Mouse (Mus musculus) yolk sac, embryonic 10.5 days (tissue): ENCODE data around the gene Krtap3-1.
"Not testable (repeated sequence)": the region's sequence is repeated elsewhere in the genome, so short reads cannot be mapped to it uniquely, and the experiment has no call there.

ENCODE experiments used
- DNase-seq: peaks from one replicate; pipeline ENCODE4 v3.0.0-alpha.2; 2017; ENCODE audit warnings: low spot score

The Krtap3-1 gene

DNA sequence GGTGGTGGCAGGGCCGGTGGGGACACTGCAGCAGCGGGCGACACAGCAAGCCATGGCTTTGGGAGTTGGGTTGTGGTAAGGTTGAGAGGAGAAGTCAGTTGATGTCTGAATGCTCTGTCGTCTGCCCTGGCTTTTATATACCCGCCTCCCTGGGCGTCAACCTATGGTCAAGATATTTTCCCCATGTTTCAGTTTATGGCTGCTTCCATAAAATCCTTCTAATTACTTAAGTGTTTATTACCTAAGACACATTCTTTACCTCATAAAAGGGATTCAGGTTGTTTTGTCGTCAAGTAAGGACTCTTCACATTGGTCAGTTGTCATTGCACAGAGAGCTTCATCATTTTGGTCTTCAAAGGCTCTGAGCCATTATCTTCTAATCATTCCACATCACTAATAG, at the start of gene Krtap3-1:
Gene Krtap3-1, minus strand, starts transcription at position 101 of the 400 bp plus-strand sequence.
- no peak for DNase-seq

DNA sequence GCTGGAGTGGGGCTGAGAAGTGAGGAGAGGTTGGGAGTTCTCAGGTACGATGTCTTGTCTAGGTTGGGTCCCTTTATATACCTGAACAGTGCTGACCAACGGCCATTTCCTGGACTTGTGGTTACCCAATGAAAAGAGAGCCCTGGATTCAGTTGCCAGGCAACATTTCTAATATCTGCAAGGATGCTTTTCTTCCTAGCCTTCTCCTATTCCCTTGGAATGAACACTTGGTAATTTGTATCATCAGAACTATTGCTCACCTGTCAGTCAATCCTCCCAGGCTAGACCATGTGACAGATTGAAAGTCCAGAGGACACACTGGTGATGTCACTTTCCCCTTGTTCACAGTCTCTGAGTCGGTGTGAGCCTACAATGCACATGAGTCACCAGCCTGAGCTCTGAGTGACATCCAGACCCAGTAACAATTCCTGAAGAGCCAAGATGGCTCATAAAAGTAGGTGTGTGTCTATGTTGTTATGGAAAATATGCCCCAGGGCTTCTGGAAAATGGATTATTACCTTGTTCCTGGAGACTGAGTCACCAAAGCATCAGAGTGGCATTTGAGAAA, 48.5 kb upstream of the Krtap3-1 start, which contains the start of gene Krtap2-4:
Gene Krtap2-4, minus strand, starts transcription at position 51 of the 568 bp plus-strand sequence.
- no peak for DNase-seq

DNA sequence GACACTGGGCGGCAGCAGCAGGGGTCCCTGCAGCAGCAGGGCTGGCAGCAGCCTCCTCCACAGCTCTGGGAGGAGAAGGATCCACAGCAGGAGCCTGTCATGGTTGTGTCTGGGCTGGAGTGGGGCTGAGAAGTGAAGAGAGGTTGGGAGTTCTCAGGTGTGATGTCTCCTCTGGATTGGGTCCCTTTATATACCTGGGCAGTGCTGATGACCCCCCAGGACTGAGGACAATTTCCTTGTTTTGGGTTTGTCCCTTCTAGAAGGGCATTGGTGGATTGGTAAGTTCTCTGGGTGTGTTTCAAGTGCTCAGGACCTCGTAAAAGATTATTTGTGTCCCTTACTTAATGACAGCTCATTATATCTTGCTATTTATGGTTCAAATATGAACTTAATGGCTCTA, 43.7 kb upstream of the Krtap3-1 start, which contains the start of gene Gm11937:
Gene Gm11937, minus strand, starts transcription at position 101 of the 400 bp plus-strand sequence.
- not testable (repeated sequence) for DNase-seq

DNA sequence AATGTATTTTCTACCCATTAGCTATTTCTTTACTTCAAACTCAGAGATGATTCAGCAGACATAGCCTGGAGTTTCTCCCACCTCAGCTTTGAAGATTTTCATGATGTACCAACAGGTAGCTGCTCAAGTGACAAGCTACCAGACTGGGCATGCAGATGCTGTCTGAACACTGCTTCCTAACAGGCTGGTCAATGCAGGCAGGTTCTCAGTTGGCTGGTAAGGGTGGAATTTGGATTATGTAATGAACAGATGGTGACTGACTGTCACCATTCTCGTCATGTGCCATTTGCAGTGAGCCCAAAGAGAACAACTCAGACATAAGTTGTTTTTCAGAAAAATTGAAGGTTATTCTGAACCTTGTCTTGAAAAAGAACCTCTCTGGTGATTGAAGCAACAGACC, 42.7 kb upstream of the Krtap3-1 start:
- DNase-seq: no peak

DNA sequence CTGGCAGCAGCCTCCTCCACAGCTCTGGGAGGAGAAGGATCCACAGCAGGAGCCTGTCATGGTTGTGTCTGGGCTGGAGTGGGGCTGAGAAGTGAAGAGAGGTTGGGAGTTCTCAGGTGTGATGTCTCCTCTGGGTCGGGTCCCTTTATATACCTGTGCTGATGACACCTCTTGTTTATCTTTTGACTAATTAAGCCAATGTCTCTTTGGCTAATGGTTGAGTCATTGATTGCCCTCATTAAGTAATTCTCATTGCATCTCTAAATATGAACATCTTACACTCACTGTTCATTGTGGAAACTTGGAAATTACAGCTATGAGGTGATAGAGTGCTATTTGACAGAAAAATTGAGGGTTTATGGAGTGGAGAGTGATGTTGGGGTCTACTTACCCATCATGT, 36.8 kb upstream of the Krtap3-1 start, which contains the start of gene Gm11938:
Gene Gm11938, minus strand, starts transcription at position 101 of the 400 bp plus-strand sequence.
- DNase-seq: not testable (repeated sequence)

DNA sequence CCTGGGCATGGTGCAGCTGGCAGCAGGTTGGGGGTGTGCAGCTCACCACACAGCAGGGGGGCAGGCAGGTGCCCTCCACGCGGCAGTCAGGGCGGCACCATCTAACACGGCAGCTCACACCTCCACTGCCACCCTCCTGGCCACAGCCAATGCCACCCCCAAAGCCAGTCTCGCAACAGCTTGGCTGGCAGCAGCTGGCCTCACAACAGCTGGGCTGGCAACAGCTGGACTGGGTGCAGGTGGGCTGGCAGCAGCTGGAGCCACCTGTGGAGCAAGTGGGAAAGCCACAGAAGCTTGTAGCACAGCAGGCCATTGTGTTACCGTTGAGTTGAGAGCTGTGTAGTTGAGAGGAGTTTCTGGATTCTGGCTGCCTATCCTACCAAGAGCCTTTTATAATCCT, 31.3 kb upstream of the Krtap3-1 start, which contains the start of gene Krtap9-3:
Gene Krtap9-3, minus strand, starts transcription at position 364 of the 400 bp plus-strand sequence.
- DNase-seq: not testable (repeated sequence)

DNA sequence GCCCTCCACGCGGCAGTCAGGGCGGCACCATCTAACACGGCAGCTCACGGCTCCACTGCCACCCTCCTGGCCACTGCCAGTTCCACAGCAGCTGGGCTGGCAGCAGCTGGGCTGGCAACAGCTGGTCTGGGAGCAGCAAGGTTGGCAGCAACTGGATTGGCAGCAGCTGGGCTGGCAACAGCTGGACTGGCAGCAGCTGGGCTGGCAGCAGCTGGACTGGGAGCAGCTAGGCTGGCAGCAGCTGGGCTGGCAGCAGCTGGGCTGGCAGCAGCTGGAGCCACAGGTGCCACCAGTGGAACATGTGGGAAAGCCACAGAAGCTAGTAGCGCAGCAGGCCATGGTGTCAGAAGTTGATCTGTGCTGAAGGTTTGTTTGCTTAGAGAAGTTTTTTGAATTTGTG, 24.6 kb upstream of the Krtap3-1 start, which contains the start of gene Krtap1-3:
Gene Krtap1-3, minus strand, starts transcription at position 359 of the 400 bp plus-strand sequence.
- DNase-seq: no peak

DNA sequence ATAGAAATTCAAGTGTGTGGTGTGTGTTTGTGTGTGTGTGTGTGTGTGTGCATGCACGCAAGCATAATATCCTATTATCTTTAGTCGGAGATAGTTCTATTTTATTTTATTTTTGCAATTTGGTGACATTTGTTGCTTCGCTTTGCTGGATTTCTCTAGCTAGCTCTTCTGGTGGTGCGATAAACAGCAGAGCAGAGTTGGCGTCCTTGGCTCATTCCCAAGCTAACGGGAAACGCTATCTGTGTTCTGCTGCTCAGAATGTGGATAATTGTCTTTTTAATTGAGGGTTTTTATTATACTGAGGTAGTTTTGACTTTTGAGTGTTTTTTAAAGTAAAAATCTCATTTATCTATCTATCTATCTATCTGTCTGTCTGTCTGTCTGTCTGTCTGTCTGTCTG, 18.7 kb upstream of the Krtap3-1 start:
- no peak for DNase-seq

DNA sequence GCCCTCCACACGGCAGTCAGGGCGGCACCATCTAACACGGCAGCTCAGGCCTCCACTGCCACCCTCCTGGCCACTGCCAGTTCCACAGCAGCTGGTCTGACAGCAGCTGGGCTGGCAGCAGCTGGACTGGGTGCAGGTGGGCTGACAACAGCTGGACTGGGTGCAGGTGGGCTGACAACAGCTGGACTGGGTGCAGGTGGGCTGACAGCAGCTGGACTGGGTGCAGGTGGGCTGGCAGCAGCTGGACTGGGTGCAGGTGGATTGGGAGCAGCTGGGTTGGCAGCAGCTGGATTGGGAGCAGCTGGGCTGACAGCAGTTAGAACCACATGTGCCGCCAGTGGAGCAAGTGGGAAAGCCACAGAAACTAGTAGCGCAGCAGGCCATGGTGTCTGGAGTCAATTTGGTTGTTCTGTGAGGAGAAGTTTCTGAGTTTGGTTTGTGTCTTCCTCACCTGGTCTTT, 16.8 kb upstream of the Krtap3-1 start, which contains the start of gene Krtap1-4:
Gene Krtap1-4, minus strand, starts transcription at position 410 of the 460 bp plus-strand sequence.
- no peak for DNase-seq

DNA sequence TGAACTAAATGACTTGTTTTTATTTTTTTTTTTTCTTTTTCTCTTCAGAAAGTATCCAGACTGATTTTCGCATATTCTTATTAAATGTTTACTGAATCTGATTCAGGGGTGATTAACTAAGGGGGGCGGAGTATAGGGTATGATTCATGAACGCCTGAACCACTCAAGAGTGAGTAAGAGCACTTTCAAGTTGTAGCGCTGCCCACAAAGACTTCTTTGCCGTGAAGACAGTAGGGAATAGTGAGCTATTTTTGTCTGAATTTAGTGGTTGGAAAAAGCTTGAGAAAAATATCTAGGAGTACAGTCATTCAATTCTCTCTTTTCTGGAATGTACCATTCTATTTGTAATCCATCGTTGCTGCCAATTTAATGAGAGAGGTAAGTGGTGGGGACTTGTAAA, 15.1 kb upstream of the Krtap3-1 start:
- DNase-seq: no peak

DNA sequence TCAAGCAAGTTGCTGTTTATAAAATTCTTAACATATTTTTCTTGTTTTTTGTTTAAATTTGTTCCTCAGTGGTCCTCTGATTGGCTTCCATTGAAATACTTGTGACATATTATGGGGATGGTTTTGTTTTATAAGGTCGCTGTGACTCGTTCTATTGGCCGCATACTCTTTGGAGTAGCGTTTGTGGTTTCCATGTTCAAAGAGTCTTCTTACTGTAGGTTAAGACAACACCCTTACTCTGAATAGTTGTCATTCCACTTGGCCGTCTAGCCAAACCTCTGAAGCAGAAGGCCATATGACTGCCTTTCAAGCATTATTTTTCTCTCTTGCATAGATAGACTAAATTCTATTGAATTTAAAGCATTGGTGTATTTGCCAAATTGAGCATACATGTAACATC, 14.6 kb upstream of the Krtap3-1 start:
- DNase-seq: no peak

DNA sequence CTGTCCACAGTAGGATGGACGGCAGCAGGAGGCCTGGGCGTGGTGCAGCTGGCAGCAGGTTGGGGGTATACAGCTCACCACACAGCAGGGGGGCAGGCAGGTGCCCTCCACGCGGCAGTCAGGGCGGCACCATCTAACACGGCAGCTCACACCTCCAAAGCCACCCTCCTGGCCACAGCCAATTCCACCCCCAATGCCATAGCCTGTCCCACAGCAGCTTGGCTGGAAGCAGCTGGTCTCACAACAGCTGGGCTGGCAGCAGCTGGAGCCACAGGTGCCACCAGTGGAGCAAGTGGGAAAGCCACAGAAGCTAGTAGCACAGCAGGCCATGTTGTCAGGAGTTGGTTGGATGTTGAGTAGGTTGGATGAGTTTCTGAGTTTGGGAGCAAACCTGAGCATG, 14.2 kb upstream of the Krtap3-1 start, which contains the start of gene Krtap1-5:
Gene Krtap1-5, minus strand, starts transcription at position 381 of the 400 bp plus-strand sequence.
- DNase-seq: no peak

DNA sequence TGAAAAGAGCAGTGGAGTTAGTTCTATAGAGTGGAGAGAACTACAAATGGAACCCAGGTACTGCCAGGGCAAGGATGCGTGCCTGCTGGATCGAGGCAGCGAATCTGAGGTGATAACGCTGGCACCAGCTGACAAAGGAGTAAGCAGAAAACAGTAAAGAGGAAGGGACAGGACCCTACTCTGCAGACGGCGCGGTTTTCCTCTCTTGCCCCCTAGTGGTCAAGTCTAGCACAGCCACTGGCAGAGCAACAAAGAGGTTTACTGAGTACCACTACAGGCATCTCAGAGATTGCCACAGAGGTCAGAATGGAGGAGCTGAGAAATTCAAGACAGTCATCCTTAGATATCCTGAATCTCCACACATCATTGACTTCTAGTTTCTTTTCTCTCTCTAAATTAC, 7.7 kb upstream of the Krtap3-1 start:
- peak; percentile 56 for DNase-seq

DNA sequence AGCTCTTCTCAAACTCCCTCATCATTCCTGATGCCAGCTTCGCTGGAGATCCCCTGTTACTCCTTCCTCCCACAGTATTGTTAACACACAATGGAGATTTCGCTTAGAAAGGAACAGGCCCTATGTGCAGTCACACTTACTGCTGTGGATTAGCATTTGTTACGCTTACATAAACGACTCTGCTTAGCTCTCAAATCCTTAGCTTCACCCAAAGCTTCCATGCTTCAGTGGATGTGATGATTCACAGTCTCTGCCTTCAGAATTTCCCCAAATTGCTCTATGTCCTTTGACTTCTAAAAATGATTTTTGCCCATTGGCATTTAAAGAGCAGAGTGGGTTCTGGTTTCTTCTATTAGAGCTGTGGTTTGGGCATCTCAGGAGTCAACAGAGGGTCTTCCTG, 6.7 kb upstream of the Krtap3-1 start:
- DNase-seq: no peak

DNA sequence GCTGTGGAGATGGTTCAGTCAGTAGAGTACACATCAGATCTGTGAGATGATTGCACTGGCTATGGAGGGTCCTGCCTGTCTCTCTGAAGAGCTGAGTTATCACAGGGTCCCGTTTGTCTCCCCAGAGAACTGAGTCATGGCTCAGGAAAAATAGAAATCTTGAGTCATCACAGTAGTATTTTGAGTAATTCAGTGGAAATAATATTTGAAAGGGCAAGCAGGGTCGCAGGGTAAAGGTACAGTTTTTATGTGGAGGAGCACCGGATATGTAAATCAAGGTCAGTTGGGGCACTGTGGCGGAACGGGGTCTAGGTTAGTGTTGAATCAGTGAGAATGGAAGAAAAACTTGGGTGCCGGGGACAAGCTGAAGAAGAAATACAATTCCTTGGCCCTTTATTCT, 3.9 kb downstream of the Krtap3-1 start:
- DNase-seq: no peak

DNA sequence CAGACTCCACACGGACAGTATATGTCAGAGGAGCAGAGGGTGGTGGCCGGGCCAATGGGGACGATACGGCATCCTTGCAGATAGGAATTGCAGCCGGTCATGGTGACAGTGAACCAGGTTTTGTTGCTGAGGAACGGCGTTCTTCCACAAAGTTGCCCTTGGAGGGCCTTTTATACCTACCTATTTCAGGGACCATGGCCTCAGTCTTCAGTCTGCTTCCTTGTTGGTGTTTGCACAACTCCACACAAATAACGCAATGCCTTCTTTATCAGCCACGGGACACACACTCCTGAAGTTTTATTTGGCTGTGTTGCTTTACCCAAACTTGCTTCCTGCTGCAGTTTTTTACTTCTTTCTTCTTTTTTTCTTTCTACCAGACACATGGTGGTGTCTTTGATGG, 7.1 kb downstream of the Krtap3-1 start, which contains the start of gene Gm11939:
Gene Gm11939, minus strand, starts transcription at position 101 of the 400 bp plus-strand sequence.
- no peak for DNase-seq

DNA sequence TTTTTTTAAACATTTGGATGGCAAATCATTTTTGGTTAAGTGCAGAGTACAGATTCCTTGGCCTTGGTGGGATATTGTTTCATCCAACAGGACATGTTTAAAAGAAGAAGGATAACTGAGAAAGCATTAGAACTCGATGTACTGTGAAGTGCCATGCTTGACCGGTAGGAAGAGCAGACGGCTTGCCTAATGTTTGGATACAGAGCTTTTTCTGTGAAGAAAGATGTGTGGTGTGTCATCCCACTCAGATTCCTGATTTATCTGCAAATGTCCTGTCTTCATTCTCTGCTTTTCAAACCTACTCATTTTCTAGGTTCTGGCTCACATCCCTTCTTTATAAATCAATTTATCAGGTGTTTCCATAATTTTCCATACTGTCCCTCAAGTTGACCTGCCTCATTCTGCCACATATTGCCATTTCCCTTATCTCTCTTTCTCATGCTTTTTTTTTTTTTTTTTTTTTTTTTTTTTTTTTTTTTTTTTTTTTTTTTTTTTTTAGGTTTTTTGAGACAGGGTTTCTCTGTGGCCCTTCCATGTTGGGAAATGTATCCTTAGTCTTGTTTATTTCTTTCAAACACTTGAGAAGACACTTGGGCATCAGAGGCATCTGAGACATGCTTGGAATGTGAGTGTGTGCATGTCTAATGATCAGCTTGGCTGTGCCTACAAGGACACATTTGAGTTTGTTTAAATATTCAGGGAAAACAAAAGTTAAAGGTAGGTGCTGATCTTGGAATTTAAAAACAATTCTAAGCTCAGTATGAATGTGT, 8.3 kb downstream of the Krtap3-1 start:
- no peak for DNase-seq

DNA sequence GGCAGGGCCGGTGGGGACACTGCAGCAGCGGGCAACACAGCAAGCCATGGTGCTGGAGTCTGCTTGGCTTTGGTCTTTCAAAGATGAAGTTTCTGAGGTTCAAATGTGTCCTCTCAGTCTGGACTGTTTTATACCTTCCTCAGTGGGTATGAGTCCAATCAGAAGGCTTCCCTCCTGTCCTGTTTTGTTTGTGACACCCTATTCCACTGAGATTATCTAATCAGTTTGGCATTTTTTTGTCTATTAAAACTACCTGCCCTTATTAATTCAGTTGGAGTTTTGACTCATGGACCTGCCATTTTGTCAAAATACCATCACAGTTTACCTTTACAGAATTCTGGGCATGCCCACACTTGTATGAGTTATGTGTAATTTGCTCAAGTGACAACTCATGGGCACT, 9.7 kb downstream of the Krtap3-1 start, which contains the start of gene Krtap3-2:
Gene Krtap3-2, minus strand, starts transcription at position 101 of the 400 bp plus-strand sequence.
- DNase-seq: no peak

DNA sequence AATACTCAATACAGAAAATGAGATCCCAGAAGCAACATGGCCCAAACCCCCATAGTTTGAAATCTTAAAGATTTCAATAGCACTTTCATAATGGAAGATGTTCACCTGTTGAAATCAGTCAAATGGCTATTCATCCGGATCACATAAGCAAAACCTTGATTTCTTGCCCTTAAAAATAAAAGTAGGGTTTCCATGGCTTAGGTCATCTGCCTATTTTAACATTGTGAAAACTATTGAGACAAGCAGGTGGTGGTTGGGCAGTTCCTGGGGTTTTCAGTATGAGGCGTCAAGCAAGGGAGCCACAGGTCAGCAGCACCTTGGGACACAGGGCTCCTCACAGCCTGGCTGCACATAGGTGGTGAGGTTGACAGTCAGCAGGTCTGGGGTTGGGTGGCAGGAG, 10.2 kb downstream of the Krtap3-1 start:
- DNase-seq: no peak

DNA sequence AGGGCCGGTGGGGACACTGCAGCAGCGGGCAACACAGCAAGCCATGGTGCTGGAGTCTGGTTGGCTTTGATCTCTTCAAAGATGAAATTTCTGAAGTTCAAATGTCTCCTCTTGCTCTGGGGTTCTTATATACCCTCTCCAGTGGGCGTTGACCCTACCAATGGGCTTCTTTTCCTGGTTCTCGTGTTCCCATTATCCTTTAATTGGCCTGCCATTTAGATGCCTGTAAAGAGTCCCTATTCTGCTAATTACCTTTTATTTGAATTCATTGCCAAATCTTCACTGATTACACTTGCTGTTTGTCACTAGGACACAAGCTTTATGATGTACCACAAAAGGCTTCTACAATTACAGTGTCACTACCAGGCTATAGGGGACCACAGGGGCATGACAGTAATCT, 15.7 kb downstream of the Krtap3-1 start, which contains the start of gene Krtap3-3:
Gene Krtap3-3, minus strand, starts transcription at position 101 of the 400 bp plus-strand sequence.
- no peak for DNase-seq

DNA sequence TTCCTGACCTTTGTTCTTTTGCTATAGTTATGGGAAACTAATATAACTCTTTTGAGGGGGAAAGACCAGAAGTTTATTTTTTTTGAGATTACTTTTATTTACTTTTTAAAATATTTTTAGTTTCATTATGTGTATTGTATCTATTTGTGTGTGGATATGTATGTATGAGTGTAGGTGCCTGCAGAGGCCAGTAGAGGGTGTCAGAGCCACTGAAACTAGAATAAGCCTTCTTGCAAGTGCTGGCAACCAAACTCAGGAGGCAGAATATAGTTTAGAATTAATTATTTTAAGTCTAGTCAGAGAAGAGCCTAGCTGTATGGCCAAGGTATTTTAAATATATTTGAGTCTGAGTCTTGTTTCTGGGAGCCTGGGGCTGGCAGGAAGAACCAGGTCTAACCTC, 18.5 kb downstream of the Krtap3-1 start:
- DNase-seq: no peak

DNA sequence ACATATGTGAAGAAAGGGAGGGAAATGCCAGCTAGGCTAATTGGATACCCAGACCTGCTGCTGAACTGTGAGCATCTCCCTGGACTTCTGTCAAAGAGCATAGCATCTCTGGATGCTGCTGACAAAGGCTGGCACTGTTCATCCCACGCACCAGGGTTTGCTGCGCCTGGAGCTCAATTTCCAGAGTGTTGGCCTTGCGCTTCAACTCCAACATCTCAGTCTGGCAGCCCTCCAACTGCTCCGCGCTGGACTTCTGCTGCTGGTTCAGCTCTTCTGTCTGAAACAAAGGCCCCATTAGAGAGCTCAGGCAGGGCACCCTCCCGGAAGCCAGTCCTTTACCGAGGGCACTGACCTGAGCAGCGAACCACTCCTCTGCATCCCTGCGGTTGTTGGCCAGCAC, 26.7 kb downstream of the Krtap3-1 start:
- no peak for DNase-seq
